Mouse (Mus musculus): ENCODE measurements at regions not wholly inside any gene's neighbourhood (a gene's known extent, or its start where the extent isn't known, plus 50 kb on each side); places are given as distances from the start of the nearest gene placed in this dataset.
A peak's percentile ranks its signal among the peaks of the same experiment; 100 is the strongest.

DNA sequence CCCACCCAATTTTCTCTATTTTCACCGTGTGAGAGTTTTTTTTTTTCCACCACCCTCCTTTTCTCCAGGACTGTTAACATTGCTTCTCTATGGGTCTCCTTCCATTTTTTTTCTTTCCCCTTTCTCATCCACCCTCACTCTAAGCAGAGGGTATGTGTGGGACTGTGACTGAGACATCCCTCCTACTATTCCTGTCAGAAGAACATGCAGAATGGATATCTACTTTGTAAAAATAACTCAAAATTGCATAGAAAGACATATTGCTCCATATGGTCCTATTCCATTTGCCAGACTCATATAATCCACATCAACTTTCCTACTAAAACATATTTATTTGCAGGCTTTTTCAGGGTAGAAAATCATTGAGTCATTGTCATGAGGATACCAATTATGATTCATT lies 135.3 kb upstream of the Pabpc4l start:
- ATAC-seq (ENCODE audit: low TSS enrichment): peak; percentile 99

DNA sequence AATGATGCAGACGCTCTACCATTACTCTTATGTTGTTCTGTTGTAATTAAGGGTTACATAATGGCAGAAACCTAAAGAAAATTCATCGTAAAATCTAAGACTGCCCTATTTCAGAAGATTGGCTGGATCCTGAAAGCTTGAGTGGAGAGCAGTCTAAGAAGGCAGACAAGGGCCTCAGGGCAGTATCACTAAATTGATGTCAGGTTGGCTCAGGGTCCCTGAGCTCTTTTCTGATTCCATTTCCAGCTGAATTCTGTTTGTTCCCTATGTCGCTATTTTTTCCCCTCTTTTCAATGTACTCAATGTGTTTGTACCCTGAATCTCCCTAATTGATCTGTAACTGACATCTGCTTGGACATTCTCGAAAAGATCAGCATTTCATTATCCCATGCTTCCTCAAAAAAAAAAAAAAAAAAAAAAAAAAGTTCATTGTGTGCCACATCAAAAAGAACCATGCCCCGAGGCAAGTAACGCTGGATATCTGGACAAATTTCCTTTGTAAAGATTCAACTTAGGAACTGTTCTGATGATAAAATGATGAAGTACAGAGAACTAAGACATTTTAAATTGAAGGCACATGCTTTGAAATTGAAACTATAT lies 118.7 kb upstream of the Pabpc4l start:
- no peak for ATAC-seq (ENCODE audit: low TSS enrichment)

DNA sequence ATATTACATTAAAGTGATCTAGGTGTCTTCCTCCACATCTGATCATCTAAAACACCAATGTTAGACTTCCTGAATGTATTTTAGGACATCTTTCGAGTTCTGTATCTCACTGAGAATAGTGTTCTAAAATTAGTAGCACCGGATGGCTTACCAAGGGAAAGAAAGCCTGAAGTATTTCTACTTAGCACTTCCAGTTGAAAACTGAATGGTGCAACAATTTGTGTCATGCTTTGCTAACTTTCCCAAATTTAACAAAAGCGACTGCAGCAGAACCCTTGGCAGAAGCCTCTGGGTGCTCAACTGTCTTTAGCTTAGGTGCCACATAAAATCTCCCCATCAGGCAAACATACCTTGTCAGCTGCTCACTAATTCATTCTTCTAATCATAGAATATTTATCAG lies 105.6 kb upstream of the Pabpc4l start:
- peak; percentile 96 for ATAC-seq (ENCODE audit: low TSS enrichment)

DNA sequence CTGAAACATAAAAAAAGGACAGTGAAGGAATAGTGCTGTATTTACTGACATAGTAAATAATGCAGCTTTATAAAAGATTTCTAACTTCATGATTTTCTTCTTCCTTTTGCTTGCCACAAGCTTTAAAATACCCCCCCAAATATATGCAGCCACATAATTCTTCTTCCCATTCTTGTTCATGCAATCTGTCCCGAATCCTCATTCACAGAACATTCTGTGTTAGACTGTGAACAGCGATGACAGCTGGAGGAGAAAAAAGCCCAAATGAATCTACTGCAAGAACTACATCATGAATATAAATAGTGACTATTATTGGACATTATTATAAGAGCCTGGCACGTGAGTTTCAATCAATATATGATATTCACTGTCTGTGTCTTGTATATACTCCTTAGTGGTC lies 90.6 kb upstream of the Pabpc4l start:
- peak; percentile 93 for ATAC-seq (ENCODE audit: low TSS enrichment)

DNA sequence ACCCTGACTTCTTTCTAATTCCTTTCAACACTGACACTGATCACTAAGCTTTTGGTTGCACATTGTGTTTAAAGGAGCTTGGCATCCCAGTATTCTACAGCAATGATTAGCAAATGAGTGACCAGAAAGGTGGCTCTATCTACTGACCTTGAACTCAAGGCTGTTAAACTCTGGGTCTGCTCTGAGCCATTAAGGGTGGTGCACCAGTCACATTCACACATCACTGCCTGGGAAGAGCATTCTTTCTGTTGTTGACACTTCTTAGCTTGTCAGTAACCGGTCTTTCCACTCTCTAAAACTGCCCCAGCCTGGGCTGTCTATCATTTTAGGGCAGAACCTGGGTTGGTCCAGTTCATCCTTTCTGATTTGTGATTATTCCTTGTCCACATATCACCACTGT lies 63.1 kb upstream of the Pabpc4l start:
- ATAC-seq (ENCODE audit: low TSS enrichment): no peak

GRCm38 (mm10) chr3:46503713-46504112 lies 55.7 kb upstream of the Pabpc4l start:
- ATAC-seq (ENCODE audit: low TSS enrichment): no peak
